Mouse (Mus musculus) cerebellum, adult 2 months (tissue): ENCODE data around the gene Washc1.

Source experiments
- CTCF ChIP-seq: fragments of 200-500 bp; IDR thresholded peaks from 2 replicates; pipeline ENCODE4 v1.5.1; 2011; ENCODE audit warnings: low read depth, mild to moderate bottlenecking, control low read depth, low read length, moderate library complexity, borderline replicate concordance; ENCODE audit not compliant: insufficient read depth
- POLR2A ChIP-seq: fragments of 200-500 bp; IDR thresholded peaks from 2 replicates; pipeline ENCODE4 v1.6.1; 2011; ENCODE audit warnings: low read length, control low read depth, borderline replicate concordance; ENCODE audit not compliant: insufficient read depth

DNA sequence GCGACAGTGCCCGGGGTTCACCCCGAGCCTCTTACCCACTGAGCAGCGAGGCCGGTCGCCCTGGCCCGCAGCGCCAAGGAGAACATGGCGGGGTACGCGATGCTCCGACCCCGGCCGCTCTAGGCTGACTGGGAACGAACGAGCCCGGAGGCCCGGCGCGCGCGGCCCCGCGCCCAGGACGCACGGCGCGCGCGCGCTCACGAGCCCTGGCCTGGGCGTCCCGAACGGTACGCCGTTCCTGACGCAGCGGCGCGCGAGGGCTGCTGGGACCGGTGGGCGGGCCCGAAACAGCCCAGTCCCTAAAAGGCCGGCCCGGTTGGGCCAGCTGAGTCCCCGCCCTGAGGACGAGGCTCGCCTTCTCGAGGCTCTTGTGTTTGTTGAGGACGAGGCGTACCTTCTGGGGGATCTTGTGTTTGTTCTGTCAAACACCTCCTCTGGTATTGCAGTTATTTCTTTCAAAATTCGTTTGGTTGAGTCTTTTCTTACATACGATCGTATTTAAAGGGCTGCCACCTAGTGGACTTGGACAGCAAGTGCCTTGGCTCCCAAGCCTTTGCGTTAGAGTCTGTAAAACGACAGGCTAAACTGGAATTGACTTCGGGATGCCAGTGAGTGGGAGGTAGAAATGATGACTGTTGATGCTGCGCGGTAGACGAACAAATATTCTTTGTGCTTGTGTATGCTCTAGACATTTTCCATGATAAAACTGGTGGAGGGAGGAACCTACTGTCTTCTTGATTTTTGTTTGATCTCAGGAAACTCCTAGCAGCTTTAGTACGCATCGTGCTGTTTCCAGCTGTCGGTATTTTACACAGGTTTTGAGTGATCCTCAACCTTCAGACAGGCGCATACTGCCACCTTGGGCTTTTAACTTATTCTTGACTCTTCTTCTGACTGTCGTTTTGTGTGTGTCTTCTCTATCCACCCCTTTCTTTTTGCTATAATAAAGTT is 9.7 kb upstream of the Washc1 start, which contains the start of gene Ndufv2:
- TF ChIP-seq CTCF (peak; percentile 71), POLR2A (peak; percentile 92)
